ENCODE assay signal across 8 mouse cellular contexts in genomic region chr15:82963556-82964156, GRCm38 (mm10). TPM values are rescaled to one million over a fixed set of nuclear protein-coding genes. Genes with fewer than 3 reads are reported as not detected.
A peak's percentile ranks its signal among the peaks of the same experiment; 100 is the strongest.
DNase-seq lines count a peak whose midpoint lies in the region; ATAC-seq and TF ChIP-seq lines count a peak whose summit lies in the region.

No protein-coding gene starts in this region.

- peaks cover 54% of the 10 kb centered on the region for H3K4me1 ChIP-seq in heart, embryonic 15.5 days (replicated peaks)
- peaks cover 2 to 22% of the 10 kb centered on the region in 2 experiments; a peak in 3 of 4 replicates for H3K4me1 ChIP-seq in ES-E14 (ENCODE audit: control insufficient read depth in 2 of 2, insufficient read depth in 2 of 2, low read length in 2 of 2, poor library complexity in 1 of 2)
- H3K4me1 ChIP-seq in forebrain, embryonic 15.5 days: peaks cover 77% of the 10 kb centered on the region
- 0 out of 4 replicates have a peak, but pooled peaks cover 0 to 2% of the 10 kb centered on the region in 2 experiments for H3K4me1 ChIP-seq in liver, embryonic 14.5 days (replicated peaks; ENCODE audit: control insufficient read depth in 2 of 2, insufficient read depth in 2 of 2, low read length in 1 of 2)

- H3K4me2 ChIP-seq in heart, embryonic 15.5 days: peak overlapping the region; percentile 92
- peak overlapping the region; percentile 42 for H3K4me2 ChIP-seq in forebrain, embryonic 15.5 days (replicated peaks)
- H3K4me2 ChIP-seq in liver, embryonic 14.5 days (ENCODE audit: low read depth): peak overlapping the region; percentile 43

- peak overlapping the region; percentile 70 for H3K9ac ChIP-seq in heart, embryonic 15.5 days
- peak overlapping the region; percentile 74 for H3K9ac ChIP-seq in ES-E14 (ENCODE audit: insufficient read depth, low read depth, low read length, poor library complexity, severe bottlenecking)
- H3K9ac ChIP-seq in forebrain, embryonic 15.5 days (replicated peaks): peak overlapping the region; percentile 48
- H3K9ac ChIP-seq in liver, embryonic 14.5 days (replicated peaks): no peak overlapping the region

- in situ Hi-C loops in ES-E14 (cut with MboI; ENCODE audit: low sequenced_read_pairs in 2 of 2, unreplicated experiment in 2 of 2): no loop called here

- no peaks in the 10 kb centered on the region for H3K36me3 ChIP-seq in heart, embryonic 15.5 days
- H3K36me3 ChIP-seq in ES-E14 (ENCODE audit: control insufficient read depth, insufficient read depth, low read length, poor library complexity, severe bottlenecking): no peaks in the 10 kb centered on the region
- no peaks in the 10 kb centered on the region for H3K36me3 ChIP-seq in forebrain, embryonic 15.5 days
- H3K36me3 ChIP-seq in liver, embryonic 14.5 days (replicated peaks; ENCODE audit: control insufficient read depth, insufficient read depth, low read depth): no peaks in the 10 kb centered on the region

- peak; percentile 43 for ATAC-seq in heart, embryonic 15.5 days (replicated peaks; ENCODE audit: insufficient number of reproducible peaks, insufficient read depth, low FRiP score, low read depth)
- ATAC-seq in forebrain, embryonic 15.5 days (replicated peaks): no peak
- no peak for ATAC-seq in liver, embryonic 14.5 days (ENCODE audit: insufficient read depth)

- no peaks in the 10 kb centered on the region for H3K9me3 ChIP-seq in heart, embryonic 15.5 days (replicated peaks)
- H3K9me3 ChIP-seq in ES-E14 (ENCODE audit: control insufficient read depth, insufficient read depth, low read depth, low read length): no peaks in the 10 kb centered on the region
- H3K9me3 ChIP-seq in forebrain, embryonic 15.5 days: no peaks in the 10 kb centered on the region
- H3K9me3 ChIP-seq in liver, embryonic 14.5 days (ENCODE audit: control insufficient read depth, low read length): no peaks in the 10 kb centered on the region

- TF ChIP-seq EP300 in liver, embryonic 14.5 days (IDR thresholded peaks at IDR 0.05; ENCODE audit: low read depth): no peak

- TF ChIP-seq CTCF in liver, embryonic 14.5 days (IDR thresholded peaks at IDR 0.05; ENCODE audit: low read depth): no peak

- H3K4me3 ChIP-seq in heart, embryonic 15.5 days: peak overlapping the region; percentile 61
- H3K4me3 ChIP-seq in ES-E14 (ENCODE audit: insufficient read depth in 1 of 2, low read depth in 1 of 2, low read length in 2 of 2, poor library complexity in 1 of 2, severe bottlenecking in 1 of 2): peak overlapping the region in 1 of 2 experiments; percentile 75; a peak in 2 of 4 replicates
- peak overlapping the region; percentile 62 for H3K4me3 ChIP-seq in forebrain, embryonic 15.5 days
- peak overlapping the region in 1 of 2 experiments; percentile 40; a peak in 2 of 4 replicates for H3K4me3 ChIP-seq in liver, embryonic 14.5 days (ENCODE audit: insufficient read depth in 1 of 2, low read depth in 2 of 2, low read length in 2 of 2)

- peaks cover 63% of the 10 kb centered on the region for H3K27me3 ChIP-seq in heart, embryonic 15.5 days
- no peaks in the 10 kb centered on the region; the same call in 1 of the 2 replicates for H3K27me3 ChIP-seq in forebrain, embryonic 15.5 days
- H3K27me3 ChIP-seq in liver, embryonic 14.5 days (ENCODE audit: control insufficient read depth, insufficient read depth, low read length): peaks cover 51% of the 10 kb centered on the region

- no peak for DNase-seq in heart, adult 8-10 months (ENCODE audit: low spot score)
- no peak for DNase-seq in ES-E14 (ENCODE audit: low read depth, low spot score)
- DNase-seq in liver, embryonic 14.5 days (ENCODE audit: low read depth in 3 of 3, low spot score in 3 of 3): no peak
- peak; percentile 29 to 51 for DNase-seq in thymus, postnatal 36 days
- DNase-seq in urinary bladder, postnatal 4 days (ENCODE audit: low spot score in 2 of 2): no peak
- DNase-seq in ovary, postnatal 14 days (ENCODE audit: low spot score): no peak

- 2% methylated on average over 46 of the region's 82 CpGs for WGBS in heart, embryonic 15.5 days
- under 1% methylated on average over 27 of the region's 82 CpGs for WGBS in forebrain, embryonic 15.5 days
- 2% methylated on average over 29 of the region's 82 CpGs for WGBS in liver, embryonic 14.5 days (ENCODE audit: insufficient replicate concordance)

- peak overlapping the region; percentile 45; the same call in 1 of the 2 replicates for H3K27ac ChIP-seq in heart, embryonic 15.5 days
- H3K27ac ChIP-seq in ES-E14 (ENCODE audit: insufficient read depth, low read depth, low read length, poor library complexity, severe bottlenecking): no peak overlapping the region
- H3K27ac ChIP-seq in forebrain, embryonic 15.5 days (replicated peaks): peak overlapping the region; percentile 82
- H3K27ac ChIP-seq in liver, embryonic 14.5 days: no peak overlapping the region

TF ChIP-seq in ES-E14, 5 proteins besides CTCF, POLR2A, EP300 and RAD21:
- TF ChIP-seq ZNF384 (IDR thresholded peaks at IDR 0.05; ENCODE audit: low read depth, low read length) (no peak), MAFK (IDR thresholded peaks at IDR 0.05; ENCODE audit: insufficient read depth, low read depth, low read length) (no peak), ZC3H11A (IDR thresholded peaks at IDR 0.05; ENCODE audit: borderline replicate concordance, low read depth, low read length) (no peak), CHD2 (IDR thresholded peaks at IDR 0.05; ENCODE audit: low read depth, low read length) (no peak), HCFC1 (IDR thresholded peaks at IDR 0.05; ENCODE audit: borderline replicate concordance, insufficient read depth, low read length) (no peak)
TF ChIP-seq in ES-E14: peak in this region for 0.

RNA-seq across cellular contexts. Expression of gene Tcf20, which starts 24.0 kb away (rescaled TPM):
- 4.2 and 5.2 TPM in 2 replicates for polyA plus RNA-seq in heart, embryonic 15.5 days (2015; fragmentation: Nextera tagmentation; extraction: Ambion mirVana)
- total RNA-seq in heart, adult 8-10 months (2022): 10 to 100 TPM; 56.2 to 63.4 (median 59.7) TPM
- total RNA-seq in ES-E14 (2012; rRNA removed): 128 and 143 TPM in 2 replicates
- 18.2 and 18.7 TPM in 2 replicates for polyA plus RNA-seq in forebrain, embryonic 15.5 days (2015; fragmentation: Nextera tagmentation; extraction: Ambion mirVana)
- 4.3 and 5.7 TPM in 2 replicates for polyA plus RNA-seq in liver, embryonic 14.5 days (2012; rRNA removed)
- polyA plus RNA-seq in liver, embryonic 14.5 days (2014; fragmentation: Nextera tagmentation; extraction: Ambion mirVana): 2.9 and 3.2 TPM in 2 replicates

Comparison
In these comparisons a context has a peak if more than half of its experiments do, and no peak if none do; other contexts are left out.
1. H3K27ac ChIP-seq: peak in heart, embryonic 15.5 days (single experiment) and forebrain, embryonic 15.5 days (single experiment); none in ES-E14 (single experiment) and liver, embryonic 14.5 days (single experiment).
2. H3K4me2 ChIP-seq: peak in every context shown above with its lines; median percentile 92 in heart, embryonic 15.5 days; 43 in liver, embryonic 14.5 days; 42 in forebrain, embryonic 15.5 days.
3. DNase-seq: peak in thymus, postnatal 36 days (2 of 2); none in heart, adult 8-10 months (single experiment), ES-E14 (single experiment), liver, embryonic 14.5 days (0 of 3), urinary bladder, postnatal 4 days (0 of 2) and ovary, postnatal 14 days (single experiment).